Mouse (Mus musculus): ENCODE data around the gene Fundc1.
"Not testable (repeated sequence)": the region's sequence is repeated elsewhere in the genome, so short reads cannot be mapped to it uniquely, and the experiment has no call there.

Fundc1 gene

GRCm38 (mm10) chrX:17571621-17572459 is at the start of gene Fundc1:
Fundc1 (minus strand) TSS chrX:17572325.
- DNase-seq: peak; percentile 96

- DNase-seq: no peak
These were observed 39.1 kb upstream of the Fundc1 start for GRCm38 (mm10) chrX:17611253-17611652.

- no peak for DNase-seq
These were observed 36.6 kb upstream of the Fundc1 start for GRCm38 (mm10) chrX:17608763-17609162.

GRCm38 (mm10) chrX:17607668-17608067 is 35.5 kb upstream of the Fundc1 start:
- no peak for DNase-seq

GRCm38 (mm10) chrX:17593331-17593730 is 21.2 kb upstream of the Fundc1 start:
- no peak for DNase-seq

- peak; percentile 91 for DNase-seq
These were observed 18.6 kb upstream of the Fundc1 start for GRCm38 (mm10) chrX:17590745-17591144.

- DNase-seq: no peak
These were observed 879 bp downstream of the Fundc1 start for GRCm38 (mm10) chrX:17571271-17571620.

GRCm38 (mm10) chrX:17568670-17569069 is 3.5 kb downstream of the Fundc1 start:
- DNase-seq: peak; percentile 65

- DNase-seq: peak; percentile 63
These were observed 6.4 kb downstream of the Fundc1 start for GRCm38 (mm10) chrX:17565743-17566142.

- DNase-seq: no peak
These were observed 7.4 kb downstream of the Fundc1 start for GRCm38 (mm10) chrX:17564732-17565131.

GRCm38 (mm10) chrX:17558746-17559145 is 13.4 kb downstream of the Fundc1 start:
- DNase-seq: no peak

- no peak for DNase-seq
These were observed 17.6 kb downstream of the Fundc1 start for GRCm38 (mm10) chrX:17554488-17554887.

GRCm38 (mm10) chrX:17551586-17551985 is 20.5 kb downstream of the Fundc1 start:
- DNase-seq: not testable (repeated sequence)

- no peak for DNase-seq
These were observed 24.9 kb downstream of the Fundc1 start for GRCm38 (mm10) chrX:17547143-17547806.

- peak; percentile 49 for DNase-seq
These were observed 27.1 kb downstream of the Fundc1 start for GRCm38 (mm10) chrX:17544860-17545492.

- no peak for DNase-seq
These were observed 34.4 kb downstream of the Fundc1 start for GRCm38 (mm10) chrX:17537701-17538100.

GRCm38 (mm10) chrX:17527008-17527407 is 45.1 kb downstream of the Fundc1 start:
- DNase-seq: no peak

GRCm38 (mm10) chrX:17521221-17521716 is 50.9 kb downstream of the Fundc1 start:
- DNase-seq: no peak

GRCm38 (mm10) chrX:17520086-17520485 is 52.0 kb downstream of the Fundc1 start:
- DNase-seq: peak; percentile 35

- no peak for DNase-seq
These were observed 58.1 kb downstream of the Fundc1 start for GRCm38 (mm10) chrX:17514012-17514411.

- DNase-seq: no peak
These were observed 60.0 kb downstream of the Fundc1 start for GRCm38 (mm10) chrX:17512021-17512602.

Data from cerebellum, adult 9-10 months (tissue).